Mouse (Mus musculus) myocyte (in vitro differentiated cells): ENCODE results near the gene Foxo3.

Source experiments
- CEBPB ChIP-seq: IDR thresholded peaks from 2 replicates; pipeline ENCODE4 v1.6.1; 2011; ENCODE audit warnings: mild to moderate bottlenecking, moderate library complexity; ENCODE audit not compliant: poor library complexity, insufficient read depth, severe bottlenecking
- E2F4 ChIP-seq: IDR thresholded peaks from one replicate; pipeline ENCODE4 v1.6.1; 2011; ENCODE audit warnings: mild to moderate bottlenecking, control low read depth, moderate library complexity; ENCODE audit not compliant: insufficient read depth
- MAX ChIP-seq: IDR thresholded peaks from one replicate; pipeline ENCODE4 v1.6.1; 2011; ENCODE audit warnings: low read depth, mild to moderate bottlenecking, control low read depth
- MYOD1 ChIP-seq, 3 experiments: IDR thresholded peaks; one replicate each; pipeline ENCODE4 v1.6.1; 2011; ENCODE audit warnings: control low read depth in 2 of 3, low read depth in 2 of 3, mild to moderate bottlenecking in 2 of 3, moderate library complexity in 1 of 3; ENCODE audit not compliant: insufficient read length in 2 of 3, control insufficient read depth in 1 of 3
- POLR2A ChIP-seq: IDR thresholded peaks from one replicate; pipeline ENCODE4 v1.6.1; 2011; ENCODE audit warnings: low read depth, mild to moderate bottlenecking, control low read depth, moderate library complexity; ENCODE audit not compliant: insufficient read length
- POLR2AphosphoS2 ChIP-seq: IDR thresholded peaks from one replicate; pipeline ENCODE4 v1.6.1; 2011; ENCODE audit warnings: low read depth, control low read depth; ENCODE audit not compliant: insufficient read length
- REST ChIP-seq: IDR thresholded peaks from one replicate; pipeline ENCODE4 v1.6.1; 2011; ENCODE audit warnings: mild to moderate bottlenecking, control low read depth, moderate library complexity; ENCODE audit not compliant: insufficient read depth, insufficient read length
- SRF ChIP-seq: IDR thresholded peaks from one replicate; pipeline ENCODE4 v1.6.1; 2011; ENCODE audit warnings: low read depth; ENCODE audit not compliant: control insufficient read depth, insufficient read length
- TCF12 ChIP-seq: IDR thresholded peaks from one replicate; pipeline ENCODE4 v1.6.1; 2011; ENCODE audit warnings: mild to moderate bottlenecking, control low read depth; ENCODE audit not compliant: poor library complexity, insufficient read depth, severe bottlenecking
- TCF3 ChIP-seq: IDR thresholded peaks from one replicate; pipeline ENCODE4 v1.6.1; 2011; ENCODE audit warnings: low read depth, control low read depth; ENCODE audit not compliant: insufficient read length
- USF1 ChIP-seq: IDR thresholded peaks from one replicate; pipeline ENCODE4 v1.6.1; 2011; ENCODE audit warnings: low read depth, mild to moderate bottlenecking, control low read depth, moderate library complexity

- no peak for TF ChIP-seq POLR2A
- no peak for TF ChIP-seq POLR2AphosphoS2
- no peak for TF ChIP-seq TCF12
- no peak for TF ChIP-seq USF1
- no peak for TF ChIP-seq MAX
- no peak for TF ChIP-seq SRF
- TF ChIP-seq MYOD1 (IDR thresholded peaks at IDR 0.05; ENCODE audit: control insufficient read depth in 1 of 3, insufficient read length in 2 of 3, low read depth in 2 of 3): no peak
- TF ChIP-seq TCF3: no peak
- no peak for TF ChIP-seq E2F4
- no peak for TF ChIP-seq CEBPB
- no peak for TF ChIP-seq REST
These were observed 86.7 kb downstream of the Foxo3 start for GRCm38 (mm10) chr10:42189674-42190434.
